Mouse (Mus musculus) megakaryocyte, embryonic 14.5 days (primary cell): ENCODE measurements around the gene Brox. TPM values are rescaled to one million over a fixed set of nuclear protein-coding genes. Genes with fewer than 3 reads are reported as not detected.

ENCODE experiments used
- H3K27me3 ChIP-seq: replicated peaks from 2 replicates; pipeline ENCODE3; 2012; ENCODE audit warnings: inconsistent platforms
- H3K36me3 ChIP-seq: replicated peaks from 2 replicates; pipeline ENCODE3; 2012; ENCODE audit warnings: low read length, inconsistent platforms, mixed read lengths
- H3K4me1 ChIP-seq: 2 replicates; pipeline ENCODE4 v1.6.1; 2012; ENCODE audit warnings: inconsistent platforms
- H3K4me3 ChIP-seq: replicated peaks from 2 replicates; pipeline ENCODE3; 2012; ENCODE audit warnings: moderate library complexity, mild to moderate bottlenecking, inconsistent platforms
- H3K9me3 ChIP-seq: 2 replicates; pipeline ENCODE4 v1.6.1; 2012; ENCODE audit warnings: inconsistent platforms
- FLI1 ChIP-seq: IDR thresholded peaks from 2 replicates; pipeline ENCODE4 v1.6.1; 2012; ENCODE audit warnings: low read length, inconsistent platforms, mixed read lengths
- GATA1 ChIP-seq: IDR thresholded peaks from 3 replicates; pipeline ENCODE4 v1.6.1; 2012; ENCODE audit warnings: mixed read lengths, low read length, inconsistent platforms, borderline replicate concordance
- polyA plus RNA-seq: library from polyadenylated mRNA; stranded (reverse); fragments of >175 nt; gene quantifications from 2 replicates; pipeline ENCODE4 v1.2.3, GENCODE M21; 2012; ENCODE audit warnings: low replicate concordance; ENCODE audit not compliant: insufficient read depth

Brox gene
- polyA plus RNA-seq, 1 experiment, result 3.7 TPM

- TF ChIP-seq GATA1, result no peak
- TF ChIP-seq FLI1, result no peak
- H3K36me3 ChIP-seq, result peaks cover 23% of the 10 kb centered on the region
- H3K4me3 ChIP-seq, result peak overlapping the region; percentile 3
- H3K9me3 ChIP-seq, result peaks cover 7% of the 10 kb centered on the region; the same call in 1 of the 2 replicates
- peaks cover 10% of the 10 kb centered on the region; the same call in 1 of the 2 replicates for H3K4me1 ChIP-seq
- no peaks in the 10 kb centered on the region for H3K27me3 ChIP-seq
Measured at GRCm38 (mm10) chr1:183274385-183274784, 22.7 kb downstream of the Brox start.

GRCm38 (mm10) chr1:183272867-183273818, 23.9 kb downstream of the Brox start:
- Histone ChIP-seq H3K4me1 (peaks cover 10% of the 10 kb centered on the region; the same call in 1 of the 2 replicates), H3K4me3 (peak overlapping the region; percentile 69), H3K27me3 (peaks cover 2% of the 10 kb centered on the region), H3K9me3 (peaks cover 7% of the 10 kb centered on the region; the same call in 1 of the 2 replicates), H3K36me3 (peaks cover 12% of the 10 kb centered on the region)
- TF ChIP-seq FLI1 (no peak), GATA1 (no peak)

GRCm38 (mm10) chr1:183267666-183268065, 29.4 kb downstream of the Brox start:
- Histone ChIP-seq H3K4me3 (no peak overlapping the region), H3K36me3 (no peaks in the 10 kb centered on the region), H3K27me3 (peaks cover 2% of the 10 kb centered on the region), H3K9me3 (peaks cover 7% of the 10 kb centered on the region; the same call in 1 of the 2 replicates), H3K4me1 (peaks cover 20% of the 10 kb centered on the region)
- TF ChIP-seq FLI1 (no peak), GATA1 (no peak)

GRCm38 (mm10) chr1:183265921-183266467, 31.1 kb downstream of the Brox start:
- Histone ChIP-seq H3K27me3 (peaks cover 2% of the 10 kb centered on the region), H3K9me3 (peaks cover 7% of the 10 kb centered on the region; the same call in 1 of the 2 replicates), H3K4me3 (peak overlapping the region; percentile 72), H3K36me3 (no peaks in the 10 kb centered on the region), H3K4me1 (peaks cover 17% of the 10 kb centered on the region)
- TF ChIP-seq GATA1 (no peak), FLI1 (no peak)

GRCm38 (mm10) chr1:183264145-183265008, 32.7 kb downstream of the Brox start:
- no peak for TF ChIP-seq GATA1
- H3K9me3 ChIP-seq, result no peaks in the 10 kb centered on the region
- no peak overlapping the region for H3K4me3 ChIP-seq
- peaks cover 15% of the 10 kb centered on the region for H3K4me1 ChIP-seq
- peaks cover 2% of the 10 kb centered on the region for H3K27me3 ChIP-seq
- no peaks in the 10 kb centered on the region for H3K36me3 ChIP-seq

- Histone ChIP-seq H3K9me3 (no peaks in the 10 kb centered on the region), H3K27me3 (peaks cover 25% of the 10 kb centered on the region), H3K36me3 (no peaks in the 10 kb centered on the region), H3K4me3 (no peak overlapping the region), H3K4me1 (peaks cover 10% of the 10 kb centered on the region)
- TF ChIP-seq GATA1 (no peak), FLI1 (no peak)
Measured at GRCm38 (mm10) chr1:183252574-183252973, 44.5 kb downstream of the Brox start.

GRCm38 (mm10) chr1:183251818-183252217, 45.3 kb downstream of the Brox start:
- no peak overlapping the region for H3K4me3 ChIP-seq
- no peaks in the 10 kb centered on the region for H3K9me3 ChIP-seq
- H3K4me1 ChIP-seq, result peaks cover 10% of the 10 kb centered on the region
- TF ChIP-seq FLI1 (no peak), GATA1 (no peak)
- H3K27me3 ChIP-seq, result peaks cover 25% of the 10 kb centered on the region
- H3K36me3 ChIP-seq, result no peaks in the 10 kb centered on the region

- Histone ChIP-seq H3K4me1 (peaks cover 10% of the 10 kb centered on the region), H3K27me3 (peaks cover 25% of the 10 kb centered on the region), H3K9me3 (peaks cover 4% of the 10 kb centered on the region), H3K4me3 (no peak overlapping the region), H3K36me3 (no peaks in the 10 kb centered on the region)
- TF ChIP-seq GATA1 (no peak), FLI1 (no peak)
Measured at GRCm38 (mm10) chr1:183250612-183251011, 46.5 kb downstream of the Brox start.

- Histone ChIP-seq H3K9me3 (peaks cover 21% of the 10 kb centered on the region), H3K4me3 (no peak overlapping the region), H3K27me3 (peaks cover 21% of the 10 kb centered on the region), H3K4me1 (peaks cover 14% of the 10 kb centered on the region), H3K36me3 (no peaks in the 10 kb centered on the region)
- no peak for TF ChIP-seq FLI1
- no peak for TF ChIP-seq GATA1
Measured at GRCm38 (mm10) chr1:183248144-183248543, 48.9 kb downstream of the Brox start.
